Mouse (Mus musculus) megakaryocyte, embryonic 14.5 days (primary cell): ENCODE measurements around the gene Nxf1.

Experiments used
- FLI1 ChIP-seq: IDR thresholded peaks from 2 replicates; pipeline ENCODE4 v1.6.1; 2012; ENCODE audit warnings: low read length, inconsistent platforms, mixed read lengths
- GATA1 ChIP-seq: IDR thresholded peaks from 3 replicates; pipeline ENCODE4 v1.6.1; 2012; ENCODE audit warnings: mixed read lengths, low read length, inconsistent platforms, borderline replicate concordance

GRCm38 (mm10) chr19:8798947-8799315 lies 42.1 kb downstream of the Nxf1 start:
- TF ChIP-seq FLI1 (no peak), GATA1 (no peak)
